Mouse (Mus musculus) intestine, embryonic 14.5 days (tissue): ENCODE results near the gene Syt16. TPM values are rescaled to one million over a fixed set of nuclear protein-coding genes. Genes with fewer than 3 reads are reported as not detected.

Source experiments
- ATAC-seq: fragments of 200-750 bp; cut with Nextera tagmentation; replicated peaks from 2 replicates; pipeline ENCODE4 v1.8.0; 2017; ENCODE audit warnings: low read depth, moderate number of reproducible peaks, moderate TSS enrichment, moderate library complexity; ENCODE audit not compliant: low FRiP score, low TSS enrichment
- DNase-seq: peaks from one replicate; pipeline ENCODE4 v3.0.0-alpha.2; 2018; ENCODE audit warnings: low spot score
- H3K27ac ChIP-seq: fragments of 300-500 bp; sonication (generic); 2 replicates; pipeline ENCODE4 v1.5.1; 2014; ENCODE audit warnings: low read depth, mild to moderate bottlenecking, control low read depth
- H3K27me3 ChIP-seq: fragments of 300-500 bp; sonication (generic); replicated peaks from 2 replicates; pipeline ENCODE4 v1.6.1; 2014; ENCODE audit warnings: low read length, control low read depth; ENCODE audit not compliant: control insufficient read depth, insufficient read depth
- H3K36me3 ChIP-seq: fragments of 300-500 bp; sonication (generic); 2 replicates; pipeline ENCODE4 v1.6.1; 2014; ENCODE audit warnings: low read length, control low read depth; ENCODE audit not compliant: control insufficient read depth, insufficient read depth
- H3K4me1 ChIP-seq: fragments of 300-500 bp; sonication (generic); replicated peaks from 2 replicates; pipeline ENCODE4 v1.6.1; 2014; ENCODE audit warnings: low read length, control low read depth, mixed read lengths; ENCODE audit not compliant: control insufficient read depth, insufficient read depth
- H3K4me2 ChIP-seq: fragments of 300-500 bp; sonication (generic); 2 replicates; pipeline ENCODE4 v1.6.1; 2014; ENCODE audit warnings: low read length
- H3K4me3 ChIP-seq: fragments of 300-500 bp; sonication (generic); 2 replicates; pipeline ENCODE4 v1.5.1; 2014; ENCODE audit warnings: low read depth, low read length, control low read depth, mixed read lengths
- H3K9ac ChIP-seq: fragments of 300-500 bp; sonication (generic); 2 replicates; pipeline ENCODE4 v1.6.1; 2014; ENCODE audit warnings: mild to moderate bottlenecking, low read length
- H3K9me3 ChIP-seq: fragments of 300-500 bp; sonication (generic); 2 replicates; pipeline ENCODE4 v1.6.1; 2016; ENCODE audit warnings: low read length, control low read depth; ENCODE audit not compliant: control insufficient read depth
- WGBS: fragments of 180-500 bp; shearing (Covaris S2); extraction: QIAGEN DNeasy Blood & Tissue Kit; methylation state at CpG from one replicate; pipeline ENCODE4 v1.1.7; 2014; 5-methylcytosine and 5-hydroxymethylcytosine counted together
- polyA plus RNA-seq: library from polyadenylated mRNA; unstranded; fragments of >200 nt; fragmentation: Nextera tagmentation; extraction: Ambion mirVana; gene quantifications from 2 replicates; pipeline ENCODE4 v1.2.1, GENCODE M21; 2014

Syt16 gene
- polyA plus RNA-seq, 1 experiment from 2014 or later = 1.8 TPM

DNA sequence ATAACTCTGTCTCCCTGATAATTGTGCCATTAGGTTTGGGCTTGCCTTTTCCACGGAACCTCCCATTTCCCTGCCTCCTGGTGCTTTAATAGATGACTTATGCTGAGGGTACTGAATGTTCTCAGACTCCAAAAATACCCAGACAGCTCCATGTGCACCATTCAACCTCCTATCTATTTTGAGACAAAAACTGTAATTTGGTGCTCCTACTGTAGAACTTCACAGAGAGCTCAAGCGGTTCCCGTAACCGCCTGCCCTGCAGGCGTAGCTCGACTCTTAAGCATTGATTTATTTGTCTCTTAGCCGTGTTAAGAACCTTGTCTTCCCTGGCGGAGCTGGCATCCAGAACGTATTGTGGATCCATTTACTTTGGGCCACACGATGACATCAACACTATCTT lies 233.3 kb downstream of the Syt16 start:
- no peak overlapping the region for H3K4me3 ChIP-seq
- H3K9ac ChIP-seq = no peak overlapping the region
- no peaks in the 10 kb centered on the region for H3K27me3 ChIP-seq
- 51% methylated on average over 10 of the region's 10 CpGs for WGBS
- no peak overlapping the region for H3K27ac ChIP-seq
- no peaks in the 10 kb centered on the region for H3K4me1 ChIP-seq
- ATAC-seq = no peak
- no peak for DNase-seq
- H3K36me3 ChIP-seq = no peaks in the 10 kb centered on the region
- no peak overlapping the region for H3K4me2 ChIP-seq
- no peaks in the 10 kb centered on the region for H3K9me3 ChIP-seq

- no peak for ATAC-seq
- Histone ChIP-seq H3K4me1 (no peaks in the 10 kb centered on the region), H3K9me3 (no peaks in the 10 kb centered on the region), H3K9ac (no peak overlapping the region), H3K27ac (no peak overlapping the region), H3K27me3 (no peaks in the 10 kb centered on the region), H3K4me2 (no peak overlapping the region), H3K36me3 (no peaks in the 10 kb centered on the region), H3K4me3 (no peak overlapping the region)
- no peak for DNase-seq
- 85% methylated on average over 1 of the region's 1 CpGs for WGBS
Measured at GRCm38 (mm10) chr12:74232845-74233244, 235.4 kb downstream of the Syt16 start.

DNA sequence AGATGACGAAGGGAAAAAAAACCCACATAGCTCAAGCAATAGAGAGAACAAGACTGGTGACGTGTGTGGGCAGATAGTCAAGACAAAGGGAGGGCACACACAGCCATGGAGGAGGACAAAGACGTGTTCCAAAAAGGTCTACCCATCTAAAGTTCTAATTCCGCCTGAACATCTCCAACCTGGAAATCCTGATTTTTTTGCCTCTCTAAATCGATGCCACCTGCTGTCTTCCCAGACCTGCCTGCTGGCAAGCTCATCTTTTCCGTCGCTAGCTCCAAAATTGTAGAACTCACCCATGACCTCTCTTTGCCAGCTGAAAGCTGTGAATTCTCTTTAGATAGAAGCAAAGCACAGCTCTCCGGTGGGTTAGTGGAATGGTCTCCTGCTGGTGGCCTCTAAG lies 238.7 kb downstream of the Syt16 start:
- Histone ChIP-seq H3K27me3 (no peaks in the 10 kb centered on the region), H3K4me3 (no peak overlapping the region), H3K9me3 (no peaks in the 10 kb centered on the region), H3K9ac (no peak overlapping the region), H3K4me1 (no peaks in the 10 kb centered on the region), H3K27ac (no peak overlapping the region), H3K4me2 (no peak overlapping the region), H3K36me3 (no peaks in the 10 kb centered on the region)
- 90% methylated on average over 8 of the region's 8 CpGs for WGBS
- ATAC-seq = no peak
- no peak for DNase-seq

GRCm38 (mm10) chr12:74238056-74238455 lies 240.6 kb downstream of the Syt16 start:
- Histone ChIP-seq H3K9ac (no peak overlapping the region), H3K4me2 (no peak overlapping the region), H3K27me3 (no peaks in the 10 kb centered on the region), H3K4me3 (no peak overlapping the region), H3K27ac (no peak overlapping the region), H3K4me1 (no peaks in the 10 kb centered on the region), H3K36me3 (no peaks in the 10 kb centered on the region), H3K9me3 (no peaks in the 10 kb centered on the region)
- DNase-seq = no peak
- ATAC-seq = no peak
- 64% methylated on average over 7 of the region's 7 CpGs for WGBS

GRCm38 (mm10) chr12:74238806-74239205 lies 241.3 kb downstream of the Syt16 start:
- Histone ChIP-seq H3K9ac (no peak overlapping the region), H3K4me3 (no peak overlapping the region), H3K36me3 (no peaks in the 10 kb centered on the region), H3K4me2 (no peak overlapping the region), H3K4me1 (no peaks in the 10 kb centered on the region), H3K9me3 (no peaks in the 10 kb centered on the region), H3K27me3 (no peaks in the 10 kb centered on the region), H3K27ac (no peak overlapping the region)
- DNase-seq (no peak), ATAC-seq (no peak)
- 67% methylated on average over 2 of the region's 2 CpGs for WGBS

- no peaks in the 10 kb centered on the region for H3K9me3 ChIP-seq
- WGBS = 48% methylated on average over 3 of the region's 3 CpGs
- no peak for ATAC-seq
- H3K36me3 ChIP-seq = no peaks in the 10 kb centered on the region
- no peaks in the 10 kb centered on the region for H3K4me1 ChIP-seq
- H3K9ac ChIP-seq = no peak overlapping the region
- no peak overlapping the region for H3K27ac ChIP-seq
- H3K4me3 ChIP-seq = no peak overlapping the region
- H3K27me3 ChIP-seq = no peaks in the 10 kb centered on the region
- DNase-seq = no peak
- no peak overlapping the region for H3K4me2 ChIP-seq
Measured at GRCm38 (mm10) chr12:74264846-74265245, 267.4 kb downstream of the Syt16 start.

DNA sequence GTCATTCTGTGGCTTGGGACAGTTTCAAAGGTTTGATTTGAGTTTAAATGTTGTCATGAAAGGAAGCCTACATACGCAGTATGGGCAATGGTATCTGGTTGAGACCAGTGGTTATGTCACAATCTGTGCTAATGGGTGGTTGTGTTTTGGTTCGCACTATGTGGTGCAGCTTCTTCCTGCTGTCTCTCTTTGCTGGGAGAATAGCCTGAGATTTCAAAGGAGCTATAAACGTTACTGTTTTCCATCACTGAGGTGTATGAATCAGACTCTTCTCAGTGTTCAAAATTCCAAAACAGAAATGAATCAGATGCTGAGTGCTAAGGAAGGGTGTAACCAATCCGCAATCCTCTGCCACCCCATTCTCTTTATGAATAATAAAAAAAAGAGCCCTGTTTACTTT lies 269.6 kb downstream of the Syt16 start:
- H3K4me3 ChIP-seq = no peak overlapping the region
- H3K27me3 ChIP-seq = no peaks in the 10 kb centered on the region
- no peaks in the 10 kb centered on the region for H3K9me3 ChIP-seq
- no peaks in the 10 kb centered on the region for H3K36me3 ChIP-seq
- no peak overlapping the region for H3K27ac ChIP-seq
- H3K9ac ChIP-seq = no peak overlapping the region
- no peaks in the 10 kb centered on the region for H3K4me1 ChIP-seq
- ATAC-seq (no peak), DNase-seq (no peak)
- WGBS = 83% methylated on average over 4 of the region's 4 CpGs
- H3K4me2 ChIP-seq = no peak overlapping the region

GRCm38 (mm10) chr12:74268644-74269285 lies 271.3 kb downstream of the Syt16 start:
- ATAC-seq = no peak
- DNase-seq = no peak
- Histone ChIP-seq H3K36me3 (no peaks in the 10 kb centered on the region), H3K4me1 (no peaks in the 10 kb centered on the region), H3K4me3 (no peak overlapping the region), H3K27ac (no peak overlapping the region), H3K9me3 (no peaks in the 10 kb centered on the region), H3K4me2 (no peak overlapping the region), H3K27me3 (no peaks in the 10 kb centered on the region), H3K9ac (no peak overlapping the region)
- 84% methylated on average over 15 of the region's 15 CpGs for WGBS

DNA sequence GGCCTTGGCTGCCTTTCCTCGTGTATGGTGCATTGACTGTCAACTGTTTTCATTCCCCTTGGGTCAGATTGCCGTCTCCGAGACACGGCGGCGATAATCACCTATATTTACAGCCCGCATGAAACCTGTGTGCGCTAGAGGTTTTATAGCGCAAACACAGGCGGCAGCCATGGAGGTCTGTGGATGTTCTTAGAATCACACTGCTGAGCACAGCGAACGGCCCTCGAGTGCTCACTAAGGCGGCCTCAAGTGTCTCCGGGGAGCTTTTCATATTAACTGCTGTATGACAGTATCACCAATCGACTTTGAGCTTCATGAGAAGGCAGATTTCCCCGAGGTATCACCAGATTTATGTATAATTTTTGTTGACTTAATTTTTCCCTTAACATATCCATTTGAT lies 275.1 kb downstream of the Syt16 start:
- Histone ChIP-seq H3K4me2 (no peak overlapping the region), H3K27ac (no peak overlapping the region), H3K36me3 (no peaks in the 10 kb centered on the region), H3K9ac (no peak overlapping the region), H3K4me1 (no peaks in the 10 kb centered on the region), H3K27me3 (no peaks in the 10 kb centered on the region), H3K9me3 (no peaks in the 10 kb centered on the region), H3K4me3 (no peak overlapping the region)
- no peak for ATAC-seq
- WGBS = 90% methylated on average over 17 of the region's 17 CpGs
- DNase-seq = no peak
